Mouse (Mus musculus) lung, postnatal 0 days (tissue): ENCODE measurements around the gene Selenof.

Experiments used
- CTCF ChIP-seq: IDR thresholded peaks from 2 replicates; pipeline ENCODE4 v1.5.1; 2016; ENCODE audit warnings: antibody characterized with exemption, mild to moderate bottlenecking
- EP300 ChIP-seq: IDR thresholded peaks from 2 replicates; pipeline ENCODE4 v1.6.1; 2016; ENCODE audit warnings: antibody characterized with exemption, mild to moderate bottlenecking, control low read depth

- TF ChIP-seq CTCF (no peak), EP300 (no peak)
Observed at GRCm38 (mm10) chr3:144614698-144615097, 44.6 kb downstream of the Selenof start.
